Mouse (Mus musculus) midbrain, embryonic 10.5 days (tissue): ENCODE measurements around the gene Arl6ip5. TPM values are rescaled to one million over a fixed set of nuclear protein-coding genes. Genes with fewer than 3 reads are reported as not detected.
"Not testable (repeated sequence)": the region's sequence is repeated elsewhere in the genome, so short reads cannot be mapped to it uniquely, and the experiment has no call there.

Source experiments
- DNase-seq: peaks from one replicate; pipeline ENCODE4 v3.0.0-alpha.2; 2017; ENCODE audit warnings: low spot score
- H3K27ac ChIP-seq: fragments of 300-500 bp; sonication (generic); replicated peaks from 2 replicates; pipeline ENCODE4 v1.5.1; 2016; ENCODE audit warnings: mild to moderate bottlenecking
- H3K27me3 ChIP-seq: fragments of 300-500 bp; sonication (generic); 2 replicates; pipeline ENCODE4 v1.6.1; 2016; ENCODE audit warnings: low read depth, mild to moderate bottlenecking; ENCODE audit not compliant: poor library complexity, severe bottlenecking
- H3K36me3 ChIP-seq: fragments of 300-500 bp; sonication (generic); 2 replicates; pipeline ENCODE4 v1.6.1; 2016; ENCODE audit warnings: mild to moderate bottlenecking, moderate library complexity
- H3K4me1 ChIP-seq: fragments of 300-500 bp; sonication (generic); 2 replicates; pipeline ENCODE4 v1.6.1; 2016
- H3K4me3 ChIP-seq: fragments of 300-500 bp; sonication (generic); 2 replicates; pipeline ENCODE4 v1.5.1; 2016; ENCODE audit warnings: mild to moderate bottlenecking, moderate library complexity
- H3K9me3 ChIP-seq: fragments of 300-500 bp; sonication (generic); replicated peaks from 2 replicates; pipeline ENCODE4 v1.6.1; 2016; ENCODE audit warnings: mild to moderate bottlenecking
- WGBS: fragments of 180-500 bp; shearing (Covaris S2); methylation state at CpG from one replicate; pipeline ENCODE4 v1.1.7; 2016; 5-methylcytosine and 5-hydroxymethylcytosine counted together
- polyA plus RNA-seq: library from polyadenylated mRNA; unstranded; fragments of >200 nt; fragmentation: Nextera tagmentation; extraction: Ambion mirVana; gene quantifications from 2 replicates; pipeline ENCODE4 v1.2.1, GENCODE M21; 2016

Gene Arl6ip5
- polyA plus RNA-seq, 1 experiment from 2014 or later: 40.0 TPM

- no peak for DNase-seq
- 88% methylated on average over 7 of the region's 7 CpGs for WGBS
- H3K9me3 ChIP-seq: peaks cover 3% of the 10 kb centered on the region; the same call in 1 of the 2 replicates
Observed at GRCm38 (mm10) chr6:97234911-97235668, 24.6 kb downstream of the Arl6ip5 start.

GRCm38 (mm10) chr6:97236088-97236487, 25.6 kb downstream of the Arl6ip5 start:
- no peak overlapping the region for H3K27ac ChIP-seq
- H3K9me3 ChIP-seq: peaks cover 3% of the 10 kb centered on the region; the same call in 1 of the 2 replicates
- no peak for DNase-seq

More at GRCm38 (mm10) chr6:97234911-97235668, 24.6 kb downstream of the Arl6ip5 start:
- H3K4me3 ChIP-seq: no peak overlapping the region
- H3K4me1 ChIP-seq: no peaks in the 10 kb centered on the region
- no peaks in the 10 kb centered on the region for H3K27me3 ChIP-seq
- H3K27ac ChIP-seq: no peak overlapping the region
- H3K36me3 ChIP-seq: peaks cover 28% of the 10 kb centered on the region

GRCm38 (mm10) chr6:97239360-97239759, 28.9 kb downstream of the Arl6ip5 start:
- Histone ChIP-seq H3K9me3 (peaks cover 3% of the 10 kb centered on the region; the same call in 1 of the 2 replicates), H3K27ac (no peak overlapping the region), H3K4me1 (no peaks in the 10 kb centered on the region), H3K36me3 (0 out of 2 replicates have a peak, but pooled peaks cover 2% of the 10 kb centered on the region), H3K27me3 (no peaks in the 10 kb centered on the region), H3K4me3 (no peak overlapping the region)
- 88% methylated on average over 6 of the region's 6 CpGs for WGBS
- DNase-seq: no peak

More at GRCm38 (mm10) chr6:97236088-97236487, 25.6 kb downstream of the Arl6ip5 start:
- 95% methylated on average over 5 of the region's 5 CpGs for WGBS
- Histone ChIP-seq H3K36me3 (peaks cover 19% of the 10 kb centered on the region), H3K4me1 (no peaks in the 10 kb centered on the region), H3K27me3 (no peaks in the 10 kb centered on the region), H3K4me3 (no peak overlapping the region)

- Histone ChIP-seq H3K9me3 (peaks cover 3% of the 10 kb centered on the region; the same call in 1 of the 2 replicates), H3K4me1 (no peaks in the 10 kb centered on the region), H3K27ac (no peak overlapping the region), H3K36me3 (no peaks in the 10 kb centered on the region), H3K4me3 (no peak overlapping the region), H3K27me3 (no peaks in the 10 kb centered on the region)
- DNase-seq: no peak
- 85% methylated on average over 5 of the region's 5 CpGs for WGBS
Observed at GRCm38 (mm10) chr6:97240092-97240491, 29.6 kb downstream of the Arl6ip5 start.

- WGBS: 94% methylated on average over 4 of the region's 4 CpGs
- no peak for DNase-seq
Observed at GRCm38 (mm10) chr6:97242522-97242921, 32.0 kb downstream of the Arl6ip5 start.

GRCm38 (mm10) chr6:97245200-97245599, 34.7 kb downstream of the Arl6ip5 start:
- no peak overlapping the region for H3K4me3 ChIP-seq
- no peaks in the 10 kb centered on the region for H3K27me3 ChIP-seq
- no peaks in the 10 kb centered on the region for H3K9me3 ChIP-seq
- H3K4me1 ChIP-seq: no peaks in the 10 kb centered on the region
- no peak overlapping the region for H3K27ac ChIP-seq
- no peak for DNase-seq
- no peaks in the 10 kb centered on the region for H3K36me3 ChIP-seq

More at GRCm38 (mm10) chr6:97242522-97242921, 32.0 kb downstream of the Arl6ip5 start:
- no peak overlapping the region for H3K4me3 ChIP-seq
- no peaks in the 10 kb centered on the region for H3K4me1 ChIP-seq
- H3K27me3 ChIP-seq: no peaks in the 10 kb centered on the region
- H3K36me3 ChIP-seq: no peaks in the 10 kb centered on the region
- no peak overlapping the region for H3K27ac ChIP-seq
- peaks cover 3% of the 10 kb centered on the region; the same call in 1 of the 2 replicates for H3K9me3 ChIP-seq

GRCm38 (mm10) chr6:97250966-97251365, 40.5 kb downstream of the Arl6ip5 start:
- 51% methylated on average over 6 of the region's 6 CpGs for WGBS
- DNase-seq: peak; percentile 34

GRCm38 (mm10) chr6:97252086-97252485, 41.6 kb downstream of the Arl6ip5 start:
- H3K27me3 ChIP-seq: no peaks in the 10 kb centered on the region
- no peak overlapping the region for H3K27ac ChIP-seq
- no peak for DNase-seq
- H3K36me3 ChIP-seq: no peaks in the 10 kb centered on the region
- H3K9me3 ChIP-seq: no peaks in the 10 kb centered on the region
- no peak overlapping the region for H3K4me3 ChIP-seq
- WGBS: 83% methylated on average over 5 of the region's 5 CpGs
- H3K4me1 ChIP-seq: no peaks in the 10 kb centered on the region

More at GRCm38 (mm10) chr6:97250966-97251365, 40.5 kb downstream of the Arl6ip5 start:
- H3K27ac ChIP-seq: no peak overlapping the region
- H3K4me1 ChIP-seq: no peaks in the 10 kb centered on the region
- no peak overlapping the region for H3K4me3 ChIP-seq
- no peaks in the 10 kb centered on the region for H3K36me3 ChIP-seq
- H3K27me3 ChIP-seq: no peaks in the 10 kb centered on the region
- H3K9me3 ChIP-seq: no peaks in the 10 kb centered on the region

- H3K4me1 ChIP-seq: no peaks in the 10 kb centered on the region
- no peak within 1 kb of the TSS for H3K27ac ChIP-seq
- no peaks in the 10 kb centered on the region for H3K36me3 ChIP-seq
- H3K4me3 ChIP-seq: no peak within 1 kb of the TSS
- no peaks in the 10 kb centered on the region for H3K27me3 ChIP-seq
- 34% methylated on average over 9 of the region's 9 CpGs for WGBS
- no peaks in the 10 kb centered on the region for H3K9me3 ChIP-seq
- DNase-seq: no peak
Observed at GRCm38 (mm10) chr6:97252711-97253221, 42.3 kb downstream of the Arl6ip5 start, which contains the start of gene Lmod3. TSS of gene Lmod3 (minus strand) at chr6:97252759.

- H3K4me3 ChIP-seq: no peak overlapping the region
- no peaks in the 10 kb centered on the region for H3K27me3 ChIP-seq
- H3K4me1 ChIP-seq: no peaks in the 10 kb centered on the region
- no peaks in the 10 kb centered on the region for H3K36me3 ChIP-seq
- DNase-seq: no peak
- H3K27ac ChIP-seq: no peak overlapping the region
- 93% methylated on average over 1 of the region's 1 CpGs for WGBS
- no peaks in the 10 kb centered on the region for H3K9me3 ChIP-seq
Observed at GRCm38 (mm10) chr6:97258489-97258888, 48.0 kb downstream of the Arl6ip5 start.

- not testable (repeated sequence) for H3K4me3 ChIP-seq, H3K36me3 ChIP-seq, H3K9me3 ChIP-seq, H3K4me1 ChIP-seq, DNase-seq, H3K27ac ChIP-seq, H3K27me3 ChIP-seq
- 89% methylated on average over 2 of the region's 2 CpGs for WGBS
Observed at GRCm38 (mm10) chr6:97259926-97260325, 49.4 kb downstream of the Arl6ip5 start.

- Histone ChIP-seq H3K4me3 (no peak overlapping the region), H3K4me1 (no peaks in the 10 kb centered on the region), H3K27ac (no peak overlapping the region), H3K9me3 (no peaks in the 10 kb centered on the region), H3K36me3 (no peaks in the 10 kb centered on the region), H3K27me3 (no peaks in the 10 kb centered on the region)
- DNase-seq: no peak
- WGBS: 79% methylated on average over 4 of the region's 4 CpGs
Observed at GRCm38 (mm10) chr6:97262229-97262628, 51.7 kb downstream of the Arl6ip5 start.

- not testable (repeated sequence) for H3K27me3 ChIP-seq, H3K4me3 ChIP-seq, H3K36me3 ChIP-seq, H3K9me3 ChIP-seq, DNase-seq, H3K4me1 ChIP-seq, H3K27ac ChIP-seq
Observed at GRCm38 (mm10) chr6:97263750-97264149, 53.3 kb downstream of the Arl6ip5 start.
